In the genomic region with DNA sequence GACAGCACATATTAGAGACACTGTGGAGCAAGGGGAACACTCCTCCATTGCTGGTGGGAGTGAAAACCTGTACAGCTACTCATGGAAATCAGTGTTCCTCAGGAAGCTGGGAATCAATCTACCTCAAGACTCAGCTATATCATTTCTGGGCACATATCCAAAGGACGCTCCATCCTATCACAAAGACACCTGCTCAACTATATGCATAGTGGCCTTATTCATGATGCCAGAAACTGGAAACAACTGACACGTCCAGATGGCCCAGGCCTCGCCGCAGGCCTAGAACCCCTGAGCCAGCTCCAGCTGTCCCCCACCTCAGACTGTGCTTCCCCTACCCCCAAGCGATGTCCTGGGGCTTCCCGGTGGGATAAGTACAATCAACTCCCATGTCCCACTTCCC, we compare ENCODE assay signal across 14 mouse cellular contexts.
"Had no signal": no experiment of that assay in that cellular context is flagged by ENCODE, and none has a peak within 500 bp of the region (broad histone marks: within the 10 kb centered on the region; RNA-seq: fewer than 3 reads in every experiment).

No protein-coding gene starts in this region.

- H3K4me3 ChIP-seq: limb, embryonic 13.5 days; liver, embryonic 15.5 days; midbrain, embryonic 12.5 days; myocyte; neural tube, embryonic 15.5 days had no signal

- H3K9ac ChIP-seq: limb, embryonic 13.5 days; liver, embryonic 15.5 days; lung, embryonic 14.5 days; midbrain, embryonic 12.5 days; neural tube, embryonic 15.5 days had no signal

- DNase-seq: kidney, adult 8-10 months; kidney, postnatal 25 days; lung, embryonic 14.5 days; lung, postnatal 10 days; right cerebral cortex, adult 18-20 months; right cerebral cortex, postnatal 25 days; thymus, postnatal 36 days had no signal

- H3K27ac ChIP-seq: limb, embryonic 13.5 days; liver, embryonic 15.5 days; macrophage; midbrain, embryonic 12.5 days; neural tube, embryonic 15.5 days had no signal

- H3K27me3 ChIP-seq: limb, embryonic 13.5 days; liver, embryonic 15.5 days; midbrain, embryonic 12.5 days; neural tube, embryonic 15.5 days had no signal

- H3K36me3 ChIP-seq: limb, embryonic 13.5 days; liver, embryonic 15.5 days; midbrain, embryonic 12.5 days; neural tube, embryonic 15.5 days had no signal

- H3K4me1 ChIP-seq: liver, embryonic 15.5 days; midbrain, embryonic 12.5 days; neural tube, embryonic 15.5 days had no signal

- H3K4me2 ChIP-seq: limb, embryonic 13.5 days; liver, embryonic 11.5 days; liver, embryonic 15.5 days; lung, embryonic 14.5 days; midbrain, embryonic 12.5 days; neural tube, embryonic 15.5 days had no signal

- H3K9me3 ChIP-seq: limb, embryonic 13.5 days; liver, embryonic 15.5 days; midbrain, embryonic 12.5 days; neural tube, embryonic 15.5 days had no signal
